Mouse (Mus musculus): ENCODE measurements around the gene Epx.

Epx gene

GRCm38 (mm10) chr11:87840676-87841075, 34.7 kb downstream of the Epx start:
- no peak for DNase-seq (ENCODE audit: low spot score)

GRCm38 (mm10) chr11:87828239-87828900, 47.0 kb downstream of the Epx start, which contains the start of gene Lpo:
Gene Lpo (minus strand): TSS chr11:87828289.
- no peak for DNase-seq (ENCODE audit: low spot score)

DNA sequence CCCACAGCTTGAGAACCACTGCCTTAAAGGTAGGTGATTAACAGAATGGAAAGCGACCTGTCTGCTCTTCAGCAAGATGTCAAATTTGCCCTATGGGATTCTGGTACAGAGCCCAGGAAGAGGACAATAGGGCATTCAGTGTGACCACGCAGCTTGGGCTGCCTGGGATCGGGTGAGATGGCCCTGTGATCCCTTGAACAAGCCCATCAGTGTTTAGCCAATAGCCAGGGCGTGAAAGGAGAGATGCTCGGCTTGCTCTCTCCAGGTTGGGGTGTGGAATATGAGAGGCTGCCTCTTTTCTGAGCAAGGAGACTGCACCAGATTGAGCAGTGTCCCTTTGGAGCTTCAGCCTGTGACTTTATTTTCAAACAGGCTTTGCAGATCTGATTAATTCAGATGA, 53.8 kb downstream of the Epx start:
- DNase-seq (ENCODE audit: low spot score), result no peak

GRCm38 (mm10) chr11:87817443-87817773, 57.9 kb downstream of the Epx start:
- DNase-seq (ENCODE audit: low spot score), result no peak

- peak; percentile 35 for DNase-seq (ENCODE audit: low spot score)
Observed at GRCm38 (mm10) chr11:87816707-87817442, 58.5 kb downstream of the Epx start.

DNA sequence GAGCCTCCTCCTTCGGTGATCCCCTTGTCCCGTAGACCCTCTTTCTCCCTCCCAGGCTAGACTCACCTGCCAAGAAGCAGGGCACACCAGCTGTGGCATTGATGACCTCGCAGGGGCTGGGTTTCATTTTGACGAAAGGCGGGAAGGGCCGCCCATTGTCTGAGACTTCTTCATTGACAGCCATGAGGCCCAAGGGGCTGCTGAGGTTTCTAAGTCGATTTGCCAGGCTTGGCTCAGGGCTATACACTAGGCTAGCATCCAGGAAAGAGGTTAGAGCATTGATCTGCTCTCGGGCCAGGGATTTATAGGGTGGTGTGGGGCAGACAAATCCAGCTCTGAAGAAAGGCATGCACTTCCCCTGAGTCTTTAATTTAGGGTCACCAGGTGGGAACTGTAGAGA, 60.5 kb downstream of the Epx start:
- DNase-seq (ENCODE audit: low spot score), result no peak

Data from urinary bladder, postnatal 14 days (tissue).